Mouse (Mus musculus): ENCODE measurements around the gene Nuak2. TPM values are rescaled to one million over a fixed set of nuclear protein-coding genes. Genes with fewer than 3 reads are reported as not detected.

Gene Nuak2
- polyA plus RNA-seq, 1 experiment from 2014 or later, result 57.7 TPM

- peak; percentile 44; the same call in 1 of the 2 replicates for ATAC-seq (replicated peaks; ENCODE audit: low FRiP score)
- H3K9me3 ChIP-seq (ENCODE audit: control insufficient read depth, low read length), result no peaks in the 10 kb centered on the region
- no peak overlapping the region for H3K9ac ChIP-seq (ENCODE audit: low read length)
- no peak overlapping the region for H3K4me3 ChIP-seq (ENCODE audit: low read depth, low read length)
- DNase-seq (ENCODE audit: low spot score), result no peak
- 6% methylated on average over 8 of the region's 8 CpGs for WGBS
- H3K27me3 ChIP-seq (ENCODE audit: control insufficient read depth, insufficient read depth, low read length), result no peaks in the 10 kb centered on the region
- no peaks in the 10 kb centered on the region for H3K36me3 ChIP-seq (ENCODE audit: control insufficient read depth, insufficient read depth, low read length)
- H3K4me2 ChIP-seq (ENCODE audit: low read depth, low read length, severe bottlenecking), result no peak overlapping the region
- H3K27ac ChIP-seq (ENCODE audit: low read depth, low read length), result peak overlapping the region; percentile 62; the same call in 1 of the 2 replicates
- H3K4me1 ChIP-seq (replicated peaks; ENCODE audit: control insufficient read depth, insufficient read depth, low read length), result peaks cover 10% of the 10 kb centered on the region; the same call in 1 of the 2 replicates
These were observed 34.3 kb upstream of the Nuak2 start for GRCm38 (mm10) chr1:132281523-132282176.

GRCm38 (mm10) chr1:132282177-132282536 is 33.8 kb upstream of the Nuak2 start:
- peaks cover 10% of the 10 kb centered on the region; the same call in 1 of the 2 replicates for H3K4me1 ChIP-seq (replicated peaks; ENCODE audit: control insufficient read depth, insufficient read depth, low read length)
- DNase-seq (ENCODE audit: low spot score) (no peak), ATAC-seq (replicated peaks; ENCODE audit: low FRiP score) (peak; percentile 63)
- H3K27ac ChIP-seq (ENCODE audit: low read depth, low read length), result peak overlapping the region; percentile 62; the same call in 1 of the 2 replicates
- WGBS, result 70% methylated on average over 2 of the region's 2 CpGs
- H3K36me3 ChIP-seq (ENCODE audit: control insufficient read depth, insufficient read depth, low read length), result no peaks in the 10 kb centered on the region
- no peaks in the 10 kb centered on the region for H3K27me3 ChIP-seq (ENCODE audit: control insufficient read depth, insufficient read depth, low read length)
- H3K9me3 ChIP-seq (ENCODE audit: control insufficient read depth, low read length), result no peaks in the 10 kb centered on the region
- no peak overlapping the region for H3K9ac ChIP-seq (ENCODE audit: low read length)
- no peak overlapping the region for H3K4me2 ChIP-seq (ENCODE audit: low read depth, low read length, severe bottlenecking)
- no peak overlapping the region for H3K4me3 ChIP-seq (ENCODE audit: low read depth, low read length)

DNA sequence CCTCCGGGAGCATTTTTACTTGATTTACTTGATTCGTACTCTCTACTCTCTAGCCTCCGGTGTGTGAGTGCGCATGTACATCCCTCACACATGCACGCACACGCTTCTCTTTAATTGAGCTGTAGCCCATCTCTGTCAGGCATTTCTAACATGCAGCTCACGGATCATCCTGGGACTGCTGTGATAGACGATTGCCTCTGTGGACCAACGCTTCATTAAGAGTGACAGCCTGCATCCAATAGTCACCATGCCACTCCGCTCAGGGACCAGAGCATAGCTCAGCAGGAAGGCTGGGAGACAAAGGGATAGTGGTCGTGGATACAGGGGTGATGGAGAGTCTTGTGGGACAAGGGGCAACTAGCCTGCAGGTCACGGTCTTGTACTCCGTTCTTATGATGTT is 32.9 kb upstream of the Nuak2 start:
- H3K4me3 ChIP-seq (ENCODE audit: low read depth, low read length), result no peak overlapping the region
- H3K9ac ChIP-seq (ENCODE audit: low read length), result no peak overlapping the region
- no peak overlapping the region for H3K4me2 ChIP-seq (ENCODE audit: low read depth, low read length, severe bottlenecking)
- no peaks in the 10 kb centered on the region for H3K27me3 ChIP-seq (ENCODE audit: control insufficient read depth, insufficient read depth, low read length)
- DNase-seq (ENCODE audit: low spot score), result no peak
- no peaks in the 10 kb centered on the region for H3K9me3 ChIP-seq (ENCODE audit: control insufficient read depth, low read length)
- ATAC-seq (replicated peaks; ENCODE audit: low FRiP score), result no peak
- H3K27ac ChIP-seq (ENCODE audit: low read depth, low read length), result no peak overlapping the region
- 55% methylated on average over 13 of the region's 13 CpGs for WGBS
- H3K36me3 ChIP-seq (ENCODE audit: control insufficient read depth, insufficient read depth, low read length), result no peaks in the 10 kb centered on the region
- H3K4me1 ChIP-seq (replicated peaks; ENCODE audit: control insufficient read depth, insufficient read depth, low read length), result peaks cover 17% of the 10 kb centered on the region

- Histone ChIP-seq H3K36me3 (ENCODE audit: control insufficient read depth, insufficient read depth, low read length) (no peaks in the 10 kb centered on the region), H3K4me3 (ENCODE audit: low read depth, low read length) (no peak overlapping the region), H3K27ac (ENCODE audit: low read depth, low read length) (no peak overlapping the region), H3K27me3 (ENCODE audit: control insufficient read depth, insufficient read depth, low read length) (no peaks in the 10 kb centered on the region), H3K4me1 (replicated peaks; ENCODE audit: control insufficient read depth, insufficient read depth, low read length) (peaks cover 26% of the 10 kb centered on the region), H3K9ac (ENCODE audit: low read length) (no peak overlapping the region), H3K4me2 (ENCODE audit: low read depth, low read length, severe bottlenecking) (no peak overlapping the region), H3K9me3 (ENCODE audit: control insufficient read depth, low read length) (no peaks in the 10 kb centered on the region)
- no peak for DNase-seq (ENCODE audit: low spot score)
- no peak for ATAC-seq (replicated peaks; ENCODE audit: low FRiP score)
- WGBS, result 91% methylated on average over 1 of the region's 1 CpGs
These were observed 29.2 kb upstream of the Nuak2 start for GRCm38 (mm10) chr1:132286735-132287134.

GRCm38 (mm10) chr1:132287445-132287844 is 28.5 kb upstream of the Nuak2 start:
- Histone ChIP-seq H3K4me1 (replicated peaks; ENCODE audit: control insufficient read depth, insufficient read depth, low read length) (peaks cover 29% of the 10 kb centered on the region), H3K27ac (ENCODE audit: low read depth, low read length) (no peak overlapping the region), H3K9ac (ENCODE audit: low read length) (no peak overlapping the region), H3K9me3 (ENCODE audit: control insufficient read depth, low read length) (no peaks in the 10 kb centered on the region), H3K27me3 (ENCODE audit: control insufficient read depth, insufficient read depth, low read length) (no peaks in the 10 kb centered on the region), H3K4me2 (ENCODE audit: low read depth, low read length, severe bottlenecking) (no peak overlapping the region), H3K4me3 (ENCODE audit: low read depth, low read length) (no peak overlapping the region), H3K36me3 (ENCODE audit: control insufficient read depth, insufficient read depth, low read length) (no peaks in the 10 kb centered on the region)
- WGBS, result 69% methylated on average over 2 of the region's 2 CpGs
- ATAC-seq (replicated peaks; ENCODE audit: low FRiP score) (no peak), DNase-seq (ENCODE audit: low spot score) (no peak)

DNA sequence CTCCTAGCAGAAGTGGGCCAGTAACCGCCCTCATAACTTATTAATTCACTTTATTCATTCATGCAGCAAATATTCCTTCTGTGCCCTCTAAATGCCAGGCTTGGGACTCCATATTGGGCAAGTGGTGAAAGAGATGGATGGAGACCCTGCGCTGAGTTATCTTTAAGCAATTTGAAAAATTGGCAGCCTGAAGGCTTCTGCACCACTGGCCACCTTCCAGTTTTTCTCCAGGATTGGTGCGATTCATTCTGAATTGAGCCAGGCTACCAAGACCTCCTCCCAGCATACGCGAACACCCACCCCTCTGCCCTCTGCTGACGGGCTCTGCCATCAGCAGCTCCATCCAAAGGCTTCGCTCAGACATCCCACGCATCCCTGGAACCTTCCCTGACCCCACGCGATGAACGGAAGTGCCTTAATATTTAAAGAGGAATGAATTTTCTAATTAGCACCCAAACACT is 27.9 kb upstream of the Nuak2 start:
- H3K27ac ChIP-seq (ENCODE audit: low read depth, low read length), result no peak overlapping the region
- H3K4me1 ChIP-seq (replicated peaks; ENCODE audit: control insufficient read depth, insufficient read depth, low read length), result peaks cover 35% of the 10 kb centered on the region

GRCm38 (mm10) chr1:132289965-132290364 is 26.0 kb upstream of the Nuak2 start:
- DNase-seq (ENCODE audit: low spot score) (no peak), ATAC-seq (replicated peaks; ENCODE audit: low FRiP score) (no peak)
- Histone ChIP-seq H3K27ac (ENCODE audit: low read depth, low read length) (no peak overlapping the region), H3K27me3 (ENCODE audit: control insufficient read depth, insufficient read depth, low read length) (no peaks in the 10 kb centered on the region), H3K9ac (ENCODE audit: low read length) (no peak overlapping the region), H3K4me3 (ENCODE audit: low read depth, low read length) (no peak overlapping the region), H3K4me1 (replicated peaks; ENCODE audit: control insufficient read depth, insufficient read depth, low read length) (peaks cover 36% of the 10 kb centered on the region), H3K36me3 (ENCODE audit: control insufficient read depth, insufficient read depth, low read length) (no peaks in the 10 kb centered on the region), H3K4me2 (ENCODE audit: low read depth, low read length, severe bottlenecking) (no peak overlapping the region), H3K9me3 (ENCODE audit: control insufficient read depth, low read length) (no peaks in the 10 kb centered on the region)
- 86% methylated on average over 6 of the region's 6 CpGs for WGBS

More for the DNA sequence above, 27.9 kb upstream of the Nuak2 start:
- no peak overlapping the region for H3K9ac ChIP-seq (ENCODE audit: low read length)
- H3K4me2 ChIP-seq (ENCODE audit: low read depth, low read length, severe bottlenecking), result peak overlapping the region; percentile 28
- no peaks in the 10 kb centered on the region for H3K27me3 ChIP-seq (ENCODE audit: control insufficient read depth, insufficient read depth, low read length)
- no peaks in the 10 kb centered on the region for H3K9me3 ChIP-seq (ENCODE audit: control insufficient read depth, low read length)
- WGBS, result 11% methylated on average over 11 of the region's 11 CpGs
- ATAC-seq (replicated peaks; ENCODE audit: low FRiP score) (0 out of 2 replicates have a peak, but pooled peaks have one; percentile 2), DNase-seq (ENCODE audit: low spot score) (peak; percentile 53)
- no peaks in the 10 kb centered on the region for H3K36me3 ChIP-seq (ENCODE audit: control insufficient read depth, insufficient read depth, low read length)
- H3K4me3 ChIP-seq (ENCODE audit: low read depth, low read length), result no peak overlapping the region

- Histone ChIP-seq H3K36me3 (ENCODE audit: control insufficient read depth, insufficient read depth, low read length) (no peaks in the 10 kb centered on the region), H3K27me3 (ENCODE audit: control insufficient read depth, insufficient read depth, low read length) (no peaks in the 10 kb centered on the region), H3K9me3 (ENCODE audit: control insufficient read depth, low read length) (no peaks in the 10 kb centered on the region), H3K9ac (ENCODE audit: low read length) (0 out of 2 replicates have a peak overlapping the region, but pooled peaks have one; percentile 12), H3K4me2 (ENCODE audit: low read depth, low read length, severe bottlenecking) (no peak overlapping the region), H3K4me3 (ENCODE audit: low read depth, low read length) (no peak overlapping the region), H3K4me1 (replicated peaks; ENCODE audit: control insufficient read depth, insufficient read depth, low read length) (peaks cover 42% of the 10 kb centered on the region), H3K27ac (ENCODE audit: low read depth, low read length) (peak overlapping the region; percentile 28; the same call in 1 of the 2 replicates)
- peak; percentile 37 for ATAC-seq (replicated peaks; ENCODE audit: low FRiP score)
- DNase-seq (ENCODE audit: low spot score), result peak; percentile 69
- WGBS, result 33% methylated on average over 11 of the region's 11 CpGs
These were observed 24.8 kb upstream of the Nuak2 start for GRCm38 (mm10) chr1:132290921-132291675.
